Mouse (Mus musculus) brain, embryonic 14.5 days (tissue): ENCODE data around the gene Lck. TPM values are rescaled to one million over a fixed set of nuclear protein-coding genes. Genes with fewer than 3 reads are reported as not detected.
A peak's percentile ranks its signal among the peaks of the same experiment; 100 is the strongest.

Experiments
- DNase-seq: peaks from one replicate; pipeline ENCODE4 v3.0.0-alpha.2; 2011; ENCODE audit warnings: low read depth
- CTCF ChIP-seq: fragments of 200-500 bp; IDR thresholded peaks from 2 replicates; pipeline ENCODE4 v1.5.1; 2012; ENCODE audit warnings: inconsistent platforms, mild to moderate bottlenecking, moderate library complexity, borderline replicate concordance; ENCODE audit not compliant: insufficient read depth, insufficient read length; ENCODE audit errors: extremely low read depth
- POLR2A ChIP-seq: fragments of 200-500 bp; IDR thresholded peaks from 2 replicates; pipeline ENCODE4 v1.6.1; 2012; ENCODE audit warnings: mild to moderate bottlenecking, inconsistent platforms, borderline replicate concordance; ENCODE audit not compliant: poor library complexity, insufficient read depth, insufficient read length, severe bottlenecking; ENCODE audit errors: extremely low read depth
- polyA plus RNA-seq: library from polyadenylated mRNA; depleted of rRNA; stranded (reverse); fragments of >200 nt; gene quantifications from 2 replicates; pipeline ENCODE4 v1.2.3, GENCODE M21; 2012; rRNA removed

The Lck gene
- polyA plus RNA-seq, result 9.0 and 9.9 TPM in 2 replicates

DNA sequence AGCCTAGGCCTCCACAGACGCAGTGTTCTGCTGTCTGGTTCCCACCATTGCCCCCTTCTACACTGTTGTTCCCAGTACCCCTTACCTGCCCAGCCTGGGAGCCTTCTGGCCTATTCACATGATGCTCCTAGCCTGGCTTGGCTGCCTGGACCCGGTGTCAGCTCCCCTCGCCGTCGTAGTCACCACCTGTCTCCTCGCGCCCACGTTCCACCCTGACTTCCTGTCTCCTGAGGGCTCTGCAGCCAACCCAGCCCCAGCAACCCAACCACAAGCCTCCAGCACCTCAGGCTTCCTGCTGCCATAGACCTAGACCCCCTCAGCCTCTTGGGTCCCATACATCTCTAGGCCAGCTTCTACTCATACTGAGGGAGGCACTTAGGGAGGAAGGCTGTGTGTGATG, at the start of gene Lck:
TSS of gene Lck (minus strand) at position 212 of the 400 bp plus-strand sequence.
- no peak for DNase-seq
- TF ChIP-seq POLR2A, result no peak
- TF ChIP-seq CTCF, result no peak

DNA sequence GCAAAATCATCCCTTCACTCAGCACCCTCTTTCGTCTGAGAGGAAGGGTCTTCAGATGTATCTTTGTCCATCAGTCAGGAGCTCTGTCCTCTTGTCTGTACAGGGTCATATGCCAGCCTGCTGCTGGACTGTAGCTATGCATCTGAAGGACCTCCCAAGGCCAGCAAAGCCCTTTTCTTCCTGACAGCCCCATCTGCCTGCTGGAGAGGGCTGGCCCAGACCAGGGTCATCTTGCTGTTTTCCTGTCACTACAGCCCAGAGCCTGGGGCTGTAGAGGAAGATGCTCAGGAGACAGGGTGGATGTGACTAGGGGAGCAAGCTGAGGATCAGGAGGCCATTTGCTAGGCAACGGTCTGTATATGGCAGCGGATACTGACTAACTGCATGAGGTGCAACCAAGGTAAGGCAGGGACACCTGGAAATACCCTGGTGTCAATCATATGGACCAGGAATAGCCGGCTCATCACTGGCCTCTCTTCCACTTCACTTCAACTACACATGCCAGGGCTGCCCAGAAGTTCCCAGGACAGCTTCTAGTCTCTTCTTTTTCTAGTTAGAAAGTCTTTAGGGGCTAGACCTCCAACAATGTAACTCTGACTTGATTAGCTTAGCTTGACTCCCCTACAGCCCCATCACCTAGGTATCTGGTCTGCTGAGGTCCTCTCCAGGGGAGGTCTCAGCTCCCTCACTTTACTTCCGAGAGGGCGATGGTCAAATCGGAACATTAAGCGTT, 49.5 kb upstream of the Lck start:
- no peak for TF ChIP-seq CTCF
- no peak for TF ChIP-seq POLR2A
- no peak for DNase-seq

DNA sequence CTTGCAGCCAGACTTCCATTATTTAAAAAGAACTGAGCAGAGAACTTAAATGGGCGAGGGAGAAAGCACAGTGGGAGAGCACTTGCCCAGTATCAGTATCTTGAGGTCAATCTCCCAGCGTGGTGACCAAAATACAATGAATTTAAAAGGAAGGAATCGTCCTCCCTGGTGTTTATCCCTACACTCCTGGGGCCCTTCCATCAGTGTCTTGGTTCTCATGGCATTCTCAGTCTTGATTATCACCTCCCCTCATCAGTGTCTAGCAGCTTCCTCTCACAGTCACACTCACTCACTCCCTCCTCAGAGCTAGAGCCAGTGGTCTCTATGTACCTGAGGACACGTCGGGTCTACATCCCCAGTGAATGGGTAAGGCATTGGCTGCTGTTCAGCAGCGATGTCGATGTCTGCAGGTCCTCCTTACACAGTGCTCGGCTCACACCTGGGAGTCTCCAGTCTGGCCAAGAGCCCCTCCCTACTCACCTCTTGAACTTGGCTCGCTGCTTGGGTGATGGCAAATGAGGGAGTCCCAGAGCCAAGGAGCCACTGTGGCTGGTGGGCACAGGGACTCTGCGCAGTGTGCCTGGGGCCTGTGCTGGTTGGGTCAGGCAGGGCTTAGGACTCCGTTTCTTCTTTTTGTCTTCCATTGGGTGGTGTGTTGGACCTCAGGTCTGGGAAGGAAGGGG, 48.8 kb upstream of the Lck start:
- TF ChIP-seq POLR2A, result no peak
- TF ChIP-seq CTCF, result no peak

DNA sequence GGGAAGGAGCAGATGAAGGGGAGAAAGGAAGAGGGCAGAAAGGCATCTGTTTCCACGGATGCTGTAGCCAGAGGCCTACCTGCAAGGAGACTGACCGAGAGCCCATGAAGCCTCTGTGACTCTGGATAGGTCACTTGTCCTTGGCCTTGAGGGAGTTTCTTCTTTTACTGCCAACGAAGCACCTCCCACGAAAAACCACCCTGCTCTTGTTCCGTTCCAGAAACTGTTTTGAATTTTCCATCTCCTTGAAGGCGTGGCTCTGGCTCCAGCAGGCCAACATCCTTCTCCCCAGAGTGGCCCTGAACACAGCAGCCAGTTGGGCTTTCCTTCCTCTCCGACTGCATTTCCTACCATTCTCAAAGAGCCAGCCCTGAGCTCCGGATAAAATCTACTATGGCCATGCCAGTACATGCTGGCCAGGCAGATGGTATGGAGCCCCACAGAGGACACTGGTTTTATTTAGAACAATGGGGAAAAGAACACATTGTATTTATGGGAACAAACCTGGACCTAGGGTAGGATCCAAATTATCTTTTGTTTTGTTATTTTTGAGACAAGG, 47.9 kb upstream of the Lck start:
- DNase-seq, result no peak
- TF ChIP-seq POLR2A (no peak), CTCF (no peak)

More for the DNA sequence above, 48.8 kb upstream of the Lck start:
- DNase-seq, result no peak

DNA sequence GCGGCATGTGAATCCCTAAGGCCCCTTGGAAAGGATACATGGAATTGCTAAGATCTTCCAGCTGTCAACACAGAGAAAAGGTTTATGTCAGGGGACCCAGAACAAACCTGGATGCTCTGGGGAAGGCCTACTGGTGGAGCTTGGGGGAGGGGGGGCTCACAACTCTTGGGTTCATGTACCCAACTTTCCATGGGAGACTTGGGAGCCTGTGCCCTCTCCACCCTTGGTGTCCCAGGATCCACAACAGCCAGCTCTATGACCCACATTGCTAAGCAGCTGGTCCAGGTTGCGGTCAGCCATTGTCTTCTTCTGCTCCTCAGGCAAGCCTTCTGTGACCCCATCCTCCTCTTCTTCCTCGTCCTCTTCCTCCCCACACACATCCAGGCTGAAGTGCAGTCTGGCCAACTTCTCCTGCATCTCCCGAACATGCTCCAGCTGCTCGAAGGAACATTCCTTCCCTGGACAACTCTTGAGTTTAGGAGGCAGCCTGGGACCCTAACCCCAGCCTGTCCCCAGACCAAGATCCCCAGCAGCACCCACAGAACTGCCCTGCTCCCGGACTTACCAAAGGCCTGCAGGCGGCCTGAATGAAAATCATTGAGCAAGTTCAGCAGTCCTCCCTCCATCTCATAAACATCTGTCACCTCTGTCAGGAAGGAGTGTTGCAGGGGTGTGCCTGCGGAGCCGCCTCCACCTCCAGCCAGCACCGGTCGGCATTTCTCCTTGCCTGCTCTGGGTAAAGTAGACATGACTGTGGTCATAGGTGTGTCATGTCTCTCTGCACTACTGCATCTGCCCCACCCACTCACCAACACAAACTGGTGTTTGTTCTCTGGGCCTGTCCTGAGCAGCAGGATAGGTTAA, 47.2 kb upstream of the Lck start:
- no peak for DNase-seq
- no peak for TF ChIP-seq POLR2A

DNA sequence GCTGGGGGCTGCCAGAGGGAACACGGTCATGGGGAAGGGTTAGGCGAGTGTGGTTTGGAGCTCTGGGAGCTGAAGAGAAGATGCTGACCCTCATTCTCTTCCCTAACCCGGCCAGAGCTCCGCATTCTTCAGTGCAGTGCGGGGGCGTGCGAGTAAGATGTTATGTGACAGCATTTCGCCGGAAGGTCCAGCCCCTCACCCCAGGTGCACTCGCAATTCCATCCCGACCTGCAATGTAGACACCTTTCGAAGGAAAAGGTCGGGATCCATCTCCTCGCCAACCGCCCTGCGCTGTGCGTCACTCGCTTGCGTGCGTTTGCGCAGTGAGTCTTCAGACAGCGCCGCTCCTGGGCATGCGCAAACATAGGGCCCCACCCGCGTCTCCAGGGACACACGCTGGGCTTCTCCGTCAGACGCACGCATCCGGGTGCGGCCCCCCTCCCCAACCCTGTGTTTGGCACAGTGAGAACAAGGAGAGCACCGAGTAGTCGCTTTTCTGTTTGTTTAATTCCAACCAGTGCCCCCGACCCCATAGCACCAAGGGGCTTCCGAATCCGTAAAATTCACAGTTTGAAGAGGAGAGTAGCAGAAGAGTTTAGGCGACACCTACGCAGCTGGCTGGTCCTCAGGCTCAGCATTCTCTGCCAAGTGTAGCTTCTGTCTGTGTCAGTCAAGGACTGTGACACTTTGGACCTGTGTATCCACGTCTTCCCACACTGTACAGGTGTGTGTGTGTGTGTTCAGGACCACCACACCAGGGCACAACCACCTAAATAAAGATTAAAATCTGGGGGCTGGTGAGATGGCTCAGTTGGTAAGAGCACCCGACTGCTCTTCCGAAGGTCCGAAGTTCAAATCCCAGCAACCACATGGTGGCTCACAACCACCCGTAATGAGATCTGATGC, 45.6 kb upstream of the Lck start, which contains the start of gene Iqcc:
TSS of gene Iqcc (minus strand) at position 314 of the 906 bp plus-strand sequence.
- peak; percentile 80; the same call in 1 of the 2 replicates for TF ChIP-seq POLR2A
- TF ChIP-seq CTCF, result no peak
- DNase-seq, result peak; percentile 98

DNA sequence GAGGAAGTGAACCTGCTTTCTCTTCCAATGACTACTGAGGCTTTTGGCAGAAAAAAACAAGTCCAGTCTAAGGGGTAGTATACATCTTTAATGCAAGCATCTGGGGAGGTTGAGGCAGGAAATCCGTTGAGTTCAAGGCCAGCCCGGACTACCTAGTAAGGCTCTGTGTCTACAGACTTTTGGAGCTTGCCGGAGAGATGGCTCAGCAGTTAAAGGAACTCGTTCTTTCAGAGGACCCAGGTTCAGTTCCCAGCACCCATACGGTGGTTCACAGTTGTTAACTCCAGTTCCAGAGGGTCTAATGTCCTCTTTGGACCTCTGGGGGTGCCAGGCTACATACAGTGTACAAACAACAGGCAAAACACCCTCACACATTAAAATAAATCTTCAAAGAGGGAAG, 44.6 kb upstream of the Lck start:
- TF ChIP-seq CTCF (no peak), POLR2A (no peak)
- DNase-seq, result no peak

DNA sequence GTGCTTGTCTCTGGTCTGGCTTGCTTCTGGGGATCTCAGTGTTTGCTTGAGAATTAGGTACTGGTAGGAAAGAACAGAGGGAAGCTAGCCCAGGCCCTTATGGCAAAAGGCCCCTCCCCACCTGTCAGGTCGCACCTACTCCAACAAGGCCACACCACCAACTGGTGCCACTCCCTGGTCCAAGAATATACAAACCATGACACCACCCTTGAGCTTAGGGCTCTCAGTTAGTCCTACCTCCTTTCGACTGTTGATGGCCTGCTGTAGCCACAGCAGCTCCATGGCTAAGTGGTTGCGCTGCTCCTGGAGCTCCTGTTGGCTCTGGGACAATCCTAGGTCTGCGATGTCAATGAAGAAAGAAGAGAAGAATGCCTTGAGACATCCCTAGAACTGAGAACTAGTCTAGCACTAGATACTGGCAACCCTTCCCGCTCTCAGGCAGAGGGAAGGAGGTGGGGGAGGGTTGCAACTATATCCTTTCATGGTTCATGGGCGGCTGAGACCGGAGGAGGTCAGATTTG, 43.7 kb upstream of the Lck start:
- no peak for DNase-seq
- TF ChIP-seq CTCF (no peak), POLR2A (no peak)

DNA sequence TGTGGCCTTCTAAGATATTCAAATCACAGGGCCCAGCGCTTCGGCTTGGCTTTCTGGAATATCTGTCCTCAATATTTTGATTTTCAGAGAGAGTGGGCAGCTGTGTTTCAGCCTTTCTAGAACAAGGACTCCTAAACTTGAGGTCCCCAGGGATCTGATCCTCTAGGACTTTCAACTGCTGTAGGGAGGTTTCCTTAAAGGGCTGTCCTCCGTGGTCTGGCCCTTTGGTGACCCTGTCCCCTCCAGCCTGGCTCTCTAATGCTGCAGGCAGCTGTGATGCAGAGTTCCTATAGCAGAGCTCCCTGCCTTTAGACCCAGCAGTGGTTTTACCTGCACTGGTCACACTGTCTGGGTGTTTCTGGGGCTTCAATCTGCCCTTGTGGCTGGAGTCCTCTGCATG, 43.2 kb upstream of the Lck start:
- no peak for TF ChIP-seq POLR2A
- no peak for TF ChIP-seq CTCF
- no peak for DNase-seq

DNA sequence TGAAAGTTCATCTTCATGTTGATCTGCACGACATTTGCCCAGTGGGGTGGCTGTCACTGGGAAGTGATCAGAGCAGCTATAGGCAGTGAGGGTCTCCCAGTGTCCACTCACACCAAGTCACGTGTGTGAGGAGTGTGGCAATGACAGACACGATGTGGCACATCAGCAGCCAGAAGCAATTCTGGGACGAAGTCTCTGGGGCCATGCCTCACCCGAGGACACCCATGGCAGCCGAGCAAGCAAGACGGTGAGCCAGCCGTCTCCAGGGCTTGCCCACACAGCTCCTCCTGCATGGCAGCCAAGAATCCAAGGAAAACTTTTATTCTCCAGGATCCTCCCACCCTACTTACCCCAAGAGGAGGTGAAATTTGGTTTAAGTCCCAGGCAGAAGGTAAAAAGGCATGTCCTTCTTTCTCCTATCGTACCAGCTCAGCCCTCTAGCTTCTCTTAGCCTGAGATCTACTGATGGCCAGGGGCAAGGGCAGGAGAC, 42.4 kb upstream of the Lck start:
- DNase-seq, result no peak

More for the DNA sequence above, 42.4 kb upstream of the Lck start:
- TF ChIP-seq CTCF (no peak), POLR2A (no peak)
